Mouse (Mus musculus): ENCODE results near the gene Foxp1.

DNA sequence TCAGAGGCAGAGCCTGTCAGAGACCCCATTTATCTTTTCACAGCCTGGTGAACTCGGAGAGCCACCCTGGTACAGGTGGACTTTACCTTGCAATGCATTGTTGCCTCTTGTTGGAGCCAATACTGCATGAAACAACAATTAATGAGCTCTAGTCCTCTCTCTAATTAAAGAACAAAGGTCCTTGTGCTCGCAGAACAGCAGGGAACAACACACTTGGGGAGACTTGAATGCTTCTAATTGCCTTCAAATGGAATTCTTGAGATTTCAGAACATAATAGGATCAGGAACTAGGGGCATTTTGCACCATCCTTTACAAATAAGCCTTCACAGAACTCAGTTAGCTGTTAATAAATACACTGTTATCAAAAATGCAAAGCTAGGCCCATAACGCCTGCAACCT is 418.6 kb downstream of the Foxp1 start:
- TF ChIP-seq CTCF (IDR thresholded peaks at IDR 0.05; ENCODE audit: low read depth, low read length), result no peak
- no peak for TF ChIP-seq POLR2A (IDR thresholded peaks at IDR 0.05; ENCODE audit: borderline replicate concordance, low read depth, low read length)
